Mouse (Mus musculus) kidney, adult 9 months (tissue): ENCODE measurements at regions not wholly inside any gene's neighbourhood (a gene's known extent, or its start where the extent isn't known, plus 50 kb on each side); places are given as distances from the start of the nearest gene placed in this dataset.

Experiments
- DNase-seq: peaks from one replicate; pipeline ENCODE4 v3.0.0; 2022

- no peak for DNase-seq
These were observed 246.8 kb downstream of the Grpr start for GRCm38 (mm10) chrX:163302697-163303096.

GRCm38 (mm10) chrX:163301045-163301444 lies 248.4 kb downstream of the Grpr start:
- no peak for DNase-seq

- DNase-seq, result no peak
These were observed 252.4 kb downstream of the Grpr start for GRCm38 (mm10) chrX:163296956-163297628.

GRCm38 (mm10) chrX:163261248-163261647 lies 288.2 kb downstream of the Grpr start:
- DNase-seq, result no peak

- no peak for DNase-seq
These were observed 288.6 kb upstream of the S100g start for GRCm38 (mm10) chrX:163253048-163253447.

GRCm38 (mm10) chrX:163205260-163205659 lies 240.9 kb upstream of the S100g start:
- no peak for DNase-seq

GRCm38 (mm10) chrX:163203446-163203845 lies 239.0 kb upstream of the S100g start:
- DNase-seq, result no peak

- peak; percentile 21 for DNase-seq
These were observed 217.2 kb upstream of the S100g start for GRCm38 (mm10) chrX:163181588-163181987.

GRCm38 (mm10) chrX:163164810-163165209 lies 200.4 kb upstream of the S100g start:
- no peak for DNase-seq

- DNase-seq, result no peak
These were observed 190.9 kb upstream of the S100g start for GRCm38 (mm10) chrX:163155251-163155650.

- DNase-seq, result no peak
These were observed 187.6 kb upstream of the S100g start for GRCm38 (mm10) chrX:163151970-163152369.

GRCm38 (mm10) chrX:163144475-163144874 lies 180.1 kb upstream of the S100g start:
- DNase-seq, result peak; percentile 9

GRCm38 (mm10) chrX:163139475-163139874 lies 175.1 kb upstream of the S100g start:
- no peak for DNase-seq

GRCm38 (mm10) chrX:163128626-163129025 lies 164.2 kb upstream of the S100g start:
- DNase-seq, result no peak

- no peak for DNase-seq
These were observed 153.4 kb upstream of the S100g start for GRCm38 (mm10) chrX:163117681-163118393.

- DNase-seq, result no peak
These were observed 152.8 kb upstream of the S100g start for GRCm38 (mm10) chrX:163117237-163117636.

- no peak for DNase-seq
These were observed 130.8 kb upstream of the S100g start for GRCm38 (mm10) chrX:163095026-163095765.
